Mouse (Mus musculus) embryo, embryonic 10.5 days (tissue): ENCODE results near the gene Thbs1.

Source experiments
- DNase-seq: peaks from one replicate; pipeline ENCODE4 v3.0.0-alpha.2; 2015; ENCODE audit warnings: low spot score

Thbs1 gene

GRCm38 (mm10) chr2:118111488-118112131, at the start of gene Thbs1:
Thbs1 (plus strand) TSS chr2:118111876.
- DNase-seq, result peak; percentile 85

GRCm38 (mm10) chr2:118064121-118064764, 47.4 kb upstream of the Thbs1 start:
- DNase-seq, result no peak

GRCm38 (mm10) chr2:118066065-118066770, 45.5 kb upstream of the Thbs1 start:
- DNase-seq, result peak; percentile 9

- DNase-seq, result no peak
Measured at GRCm38 (mm10) chr2:118069975-118070374, 41.7 kb upstream of the Thbs1 start.

GRCm38 (mm10) chr2:118072811-118073372, 38.8 kb upstream of the Thbs1 start:
- DNase-seq, result no peak

- DNase-seq, result no peak
Measured at GRCm38 (mm10) chr2:118074030-118074429, 37.6 kb upstream of the Thbs1 start.

- DNase-seq, result no peak
Measured at GRCm38 (mm10) chr2:118075165-118075564, 36.5 kb upstream of the Thbs1 start.

- no peak for DNase-seq
Measured at GRCm38 (mm10) chr2:118079131-118079530, 32.5 kb upstream of the Thbs1 start.

GRCm38 (mm10) chr2:118081581-118081980, 30.1 kb upstream of the Thbs1 start:
- DNase-seq, result no peak

- DNase-seq, result no peak
Measured at GRCm38 (mm10) chr2:118083652-118084051, 28.0 kb upstream of the Thbs1 start.

- DNase-seq, result no peak
Measured at GRCm38 (mm10) chr2:118084693-118085092, 27.0 kb upstream of the Thbs1 start.

- DNase-seq, result no peak
Measured at GRCm38 (mm10) chr2:118085647-118086046, 26.0 kb upstream of the Thbs1 start.

GRCm38 (mm10) chr2:118087044-118087726, 24.5 kb upstream of the Thbs1 start:
- DNase-seq, result no peak

- no peak for DNase-seq
Measured at GRCm38 (mm10) chr2:118091226-118091625, 20.4 kb upstream of the Thbs1 start.

- DNase-seq, result no peak
Measured at GRCm38 (mm10) chr2:118099104-118099503, 12.6 kb upstream of the Thbs1 start.

GRCm38 (mm10) chr2:118102169-118102568, 9.5 kb upstream of the Thbs1 start:
- no peak for DNase-seq

- peak; percentile 76 for DNase-seq
Measured at GRCm38 (mm10) chr2:118110225-118110915, 1.3 kb upstream of the Thbs1 start.

- peak; percentile 97 for DNase-seq
Measured at GRCm38 (mm10) chr2:118111116-118111487, 574 bp upstream of the Thbs1 start.

GRCm38 (mm10) chr2:118112438-118112837, 762 bp downstream of the Thbs1 start:
- no peak for DNase-seq

- no peak for DNase-seq
Measured at GRCm38 (mm10) chr2:118112846-118113479, 1.3 kb downstream of the Thbs1 start.
